Mouse (Mus musculus) forebrain, embryonic 12.5 days (tissue): Measurements from ENCODE around the gene Nol10. TPM values are rescaled to one million over a fixed set of nuclear protein-coding genes. Genes with fewer than 3 reads are reported as not detected.

Source experiments
- ATAC-seq: fragments of 200-750 bp; cut with Nextera tagmentation; 2 replicates; pipeline ENCODE4 v1.8.0; 2017; ENCODE audit warnings: moderate TSS enrichment; ENCODE audit not compliant: low FRiP score
- H3K27ac ChIP-seq: fragments of 300-500 bp; sonication (generic); 2 replicates; pipeline ENCODE4 v1.5.1; 2016; ENCODE audit warnings: mild to moderate bottlenecking
- H3K27me3 ChIP-seq: fragments of 300-500 bp; sonication (generic); 2 replicates; pipeline ENCODE4 v1.6.1; 2016; ENCODE audit warnings: mild to moderate bottlenecking
- H3K36me3 ChIP-seq: fragments of 300-500 bp; sonication (generic); replicated peaks from 2 replicates; pipeline ENCODE4 v1.6.1; 2016; ENCODE audit warnings: mild to moderate bottlenecking
- H3K4me1 ChIP-seq: fragments of 300-500 bp; sonication (generic); 2 replicates; pipeline ENCODE4 v1.6.1; 2016
- H3K4me2 ChIP-seq: fragments of 300-500 bp; sonication (generic); 2 replicates; pipeline ENCODE4 v1.6.1; 2016; ENCODE audit warnings: mild to moderate bottlenecking, moderate library complexity
- H3K4me3 ChIP-seq: fragments of 300-500 bp; sonication (generic); replicated peaks from 2 replicates; pipeline ENCODE4 v1.5.1; 2016; ENCODE audit warnings: mild to moderate bottlenecking
- H3K9ac ChIP-seq: fragments of 300-500 bp; sonication (generic); 2 replicates; pipeline ENCODE4 v1.6.1; 2016; ENCODE audit warnings: mild to moderate bottlenecking
- H3K9me3 ChIP-seq: fragments of 300-500 bp; sonication (generic); 2 replicates; pipeline ENCODE4 v1.6.1; 2016
- WGBS: fragments of 180-500 bp; shearing (Covaris S2); methylation state at CpG from one replicate; pipeline ENCODE4 v1.1.7; 2016; 5-methylcytosine and 5-hydroxymethylcytosine counted together
- polyA plus RNA-seq: library from polyadenylated mRNA; unstranded; fragments of >200 nt; fragmentation: Nextera tagmentation; extraction: Ambion mirVana; gene quantifications from 2 replicates; pipeline ENCODE4 v1.2.1, GENCODE M21; 2016

The Nol10 gene
- polyA plus RNA-seq, 1 experiment from 2014 or later = 30.7 TPM

- no peaks in the 10 kb centered on the region for H3K4me1 ChIP-seq
- H3K4me3 ChIP-seq = no peak overlapping the region
- H3K27ac ChIP-seq = no peak overlapping the region
- no peak for ATAC-seq
- WGBS = 80% methylated on average over 2 of the region's 2 CpGs
- H3K27me3 ChIP-seq = no peaks in the 10 kb centered on the region
- no peaks in the 10 kb centered on the region for H3K36me3 ChIP-seq
- no peak overlapping the region for H3K9ac ChIP-seq
- no peak overlapping the region for H3K4me2 ChIP-seq
- H3K9me3 ChIP-seq = no peaks in the 10 kb centered on the region
Measured at GRCm38 (mm10) chr12:17338338-17338737, 9.9 kb upstream of the Nol10 start.

DNA sequence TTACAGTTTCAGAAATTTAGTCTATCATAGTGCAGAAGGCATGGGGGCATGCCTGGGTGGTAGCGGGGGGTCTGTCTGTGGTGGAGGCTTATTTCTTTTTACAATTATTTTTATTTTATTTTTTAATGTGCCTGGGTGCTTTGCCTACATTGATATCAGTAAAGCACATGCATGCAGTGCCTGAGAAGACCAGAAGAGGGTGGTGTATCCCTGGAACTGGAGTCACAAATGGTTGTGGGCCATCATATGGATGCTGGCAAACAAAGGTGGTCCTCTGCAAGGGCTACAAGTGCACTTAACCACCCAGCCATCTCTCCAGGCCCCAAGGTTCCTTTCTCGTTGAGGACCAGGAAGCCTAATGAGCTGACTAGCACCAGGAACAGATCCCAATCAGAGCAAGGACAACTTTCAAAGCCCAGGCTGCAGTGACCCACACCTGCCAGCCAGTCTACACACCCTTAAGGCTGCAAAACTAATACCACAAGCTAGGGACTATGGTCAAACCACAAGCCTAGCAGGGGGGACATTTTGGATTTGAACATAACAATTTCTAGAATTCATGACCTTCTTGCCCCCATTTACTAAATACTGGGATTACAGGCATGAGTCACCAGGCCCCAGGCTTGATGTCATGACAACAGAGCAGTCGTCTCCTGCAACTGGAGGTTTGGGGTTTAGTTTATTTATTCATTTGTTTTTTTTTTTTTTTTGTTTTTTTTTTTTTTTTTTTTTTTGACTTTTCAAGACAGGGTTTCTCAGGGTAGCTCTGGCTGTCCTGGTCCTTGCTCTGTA, 8.9 kb upstream of the Nol10 start:
- H3K4me1 ChIP-seq = no peaks in the 10 kb centered on the region
- no peaks in the 10 kb centered on the region for H3K27me3 ChIP-seq
- no peak overlapping the region for H3K27ac ChIP-seq
- no peak for ATAC-seq
- 75% methylated on average over 3 of the region's 3 CpGs for WGBS
- H3K36me3 ChIP-seq = no peaks in the 10 kb centered on the region
- H3K9me3 ChIP-seq = no peaks in the 10 kb centered on the region
- no peak overlapping the region for H3K9ac ChIP-seq
- H3K4me2 ChIP-seq = no peak overlapping the region
- H3K4me3 ChIP-seq = no peak overlapping the region

DNA sequence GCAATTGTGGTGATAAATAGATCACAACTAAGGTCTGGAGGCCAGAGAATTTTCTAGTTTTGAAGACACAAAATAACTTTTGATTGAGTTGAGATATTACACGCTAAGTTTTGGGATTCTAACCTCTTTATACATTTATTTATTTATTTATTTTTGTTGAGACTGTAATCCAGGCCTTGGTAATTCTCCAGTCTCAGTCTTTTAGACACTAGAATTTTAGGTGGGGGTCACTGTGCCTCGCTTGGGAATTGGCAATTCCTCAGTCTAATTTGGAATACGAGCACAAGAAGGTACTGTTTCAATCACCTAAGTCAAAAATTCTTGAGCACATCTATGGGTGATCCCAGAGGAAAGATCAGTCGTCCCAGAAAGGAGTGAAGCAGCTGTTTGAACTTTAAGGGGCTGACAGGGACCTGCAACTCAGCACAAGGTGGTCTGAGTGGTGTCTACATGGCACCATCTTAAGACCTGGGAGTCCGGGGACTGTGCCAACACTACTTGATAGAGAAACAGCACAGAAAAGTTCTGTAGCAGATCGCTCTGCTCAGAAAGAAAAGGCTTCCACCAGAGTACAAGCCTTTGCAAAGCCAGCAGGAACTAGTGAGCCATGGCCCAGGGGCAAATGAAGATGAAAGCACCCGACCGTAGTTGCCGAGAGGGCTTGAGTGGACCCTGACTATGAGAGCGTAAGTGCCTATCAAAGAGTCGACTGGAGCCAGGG, 771 bp upstream of the Nol10 start:
- Histone ChIP-seq H3K9ac (peak overlapping the region; percentile 75), H3K4me3 (peak overlapping the region; percentile 85), H3K27ac (peak overlapping the region; percentile 50; the same call in 1 of the 2 replicates), H3K4me2 (peak overlapping the region; percentile 82), H3K4me1 (peaks cover 16% of the 10 kb centered on the region), H3K9me3 (no peaks in the 10 kb centered on the region), H3K27me3 (no peaks in the 10 kb centered on the region), H3K36me3 (peaks cover 9% of the 10 kb centered on the region; the same call in 1 of the 2 replicates)
- 34% methylated on average over 11 of the region's 11 CpGs for WGBS
- ATAC-seq = peak; percentile 52

DNA sequence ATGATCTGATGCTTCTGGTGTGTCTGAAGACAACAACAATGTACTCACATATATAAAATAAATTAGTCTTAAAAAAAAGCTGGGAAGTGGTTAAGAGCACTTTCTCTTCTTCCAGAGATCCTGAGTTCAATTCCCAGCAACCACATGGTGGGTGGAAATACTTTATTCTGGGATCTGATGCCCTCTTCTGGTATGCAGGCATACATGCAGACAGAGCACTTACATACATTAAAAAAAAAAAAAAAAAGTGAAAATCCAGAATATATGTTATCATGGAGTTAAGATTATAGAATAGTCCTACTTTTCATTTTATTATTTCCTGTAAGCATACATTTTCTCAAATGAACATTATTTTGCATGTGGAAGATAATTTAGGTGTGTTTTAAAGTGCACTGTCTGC, 1.8 kb downstream of the Nol10 start:
- Histone ChIP-seq H3K4me3 (no peak overlapping the region), H3K27ac (no peak overlapping the region), H3K9me3 (no peaks in the 10 kb centered on the region), H3K9ac (no peak overlapping the region), H3K27me3 (no peaks in the 10 kb centered on the region), H3K36me3 (peaks cover 31% of the 10 kb centered on the region), H3K4me1 (peaks cover 16% of the 10 kb centered on the region), H3K4me2 (no peak overlapping the region)
- ATAC-seq = no peak

- peaks cover 76% of the 10 kb centered on the region for H3K36me3 ChIP-seq
- ATAC-seq = no peak
Measured at GRCm38 (mm10) chr12:17356853-17357252, 8.6 kb downstream of the Nol10 start.

GRCm38 (mm10) chr12:17357795-17358194, 9.5 kb downstream of the Nol10 start:
- Histone ChIP-seq H3K27me3 (no peaks in the 10 kb centered on the region), H3K27ac (no peak overlapping the region), H3K4me1 (peaks cover 12% of the 10 kb centered on the region; the same call in 1 of the 2 replicates), H3K9me3 (no peaks in the 10 kb centered on the region), H3K9ac (no peak overlapping the region), H3K36me3 (peaks cover 81% of the 10 kb centered on the region), H3K4me2 (no peak overlapping the region), H3K4me3 (no peak overlapping the region)
- ATAC-seq = no peak
- 93% methylated on average over 5 of the region's 5 CpGs for WGBS

More at GRCm38 (mm10) chr12:17356853-17357252, 8.6 kb downstream of the Nol10 start:
- Histone ChIP-seq H3K27me3 (no peaks in the 10 kb centered on the region), H3K4me1 (peaks cover 12% of the 10 kb centered on the region; the same call in 1 of the 2 replicates), H3K4me2 (no peak overlapping the region), H3K9ac (no peak overlapping the region), H3K9me3 (no peaks in the 10 kb centered on the region), H3K27ac (no peak overlapping the region), H3K4me3 (no peak overlapping the region)
- WGBS = 88% methylated on average over 4 of the region's 4 CpGs

GRCm38 (mm10) chr12:17358981-17359380, 10.7 kb downstream of the Nol10 start:
- Histone ChIP-seq H3K4me2 (no peak overlapping the region), H3K4me1 (peaks cover 12% of the 10 kb centered on the region; the same call in 1 of the 2 replicates), H3K4me3 (no peak overlapping the region), H3K27ac (no peak overlapping the region), H3K27me3 (no peaks in the 10 kb centered on the region), H3K9me3 (no peaks in the 10 kb centered on the region), H3K9ac (no peak overlapping the region), H3K36me3 (peaks cover 82% of the 10 kb centered on the region)
- 95% methylated on average over 9 of the region's 9 CpGs for WGBS
- ATAC-seq = no peak

- H3K27ac ChIP-seq = no peak overlapping the region; the same call in 1 of the 2 replicates
Measured at GRCm38 (mm10) chr12:17360104-17360503, 11.8 kb downstream of the Nol10 start.

GRCm38 (mm10) chr12:17360650-17361049, 12.4 kb downstream of the Nol10 start:
- ATAC-seq = no peak
- Histone ChIP-seq H3K27me3 (no peaks in the 10 kb centered on the region), H3K4me1 (peaks cover 12% of the 10 kb centered on the region; the same call in 1 of the 2 replicates), H3K27ac (no peak overlapping the region), H3K36me3 (peaks cover 80% of the 10 kb centered on the region), H3K9me3 (no peaks in the 10 kb centered on the region), H3K4me2 (no peak overlapping the region), H3K9ac (no peak overlapping the region), H3K4me3 (no peak overlapping the region)
- 16% methylated on average over 4 of the region's 4 CpGs for WGBS

More at GRCm38 (mm10) chr12:17360104-17360503, 11.8 kb downstream of the Nol10 start:
- Histone ChIP-seq H3K9ac (0 out of 2 replicates have a peak overlapping the region, but pooled peaks have one; percentile 12), H3K27me3 (no peaks in the 10 kb centered on the region), H3K36me3 (peaks cover 80% of the 10 kb centered on the region), H3K4me1 (peaks cover 12% of the 10 kb centered on the region; the same call in 1 of the 2 replicates), H3K4me2 (no peak overlapping the region), H3K4me3 (no peak overlapping the region), H3K9me3 (no peaks in the 10 kb centered on the region)
- no peak for ATAC-seq
- 49% methylated on average over 9 of the region's 9 CpGs for WGBS

- Histone ChIP-seq H3K36me3 (peaks cover 70% of the 10 kb centered on the region), H3K4me2 (no peak overlapping the region), H3K9ac (no peak overlapping the region), H3K4me3 (no peak overlapping the region), H3K4me1 (peaks cover 12% of the 10 kb centered on the region; the same call in 1 of the 2 replicates), H3K27me3 (no peaks in the 10 kb centered on the region), H3K27ac (no peak overlapping the region), H3K9me3 (no peaks in the 10 kb centered on the region)
- no peak for ATAC-seq
- WGBS = 94% methylated on average over 5 of the region's 5 CpGs
Measured at GRCm38 (mm10) chr12:17362316-17362715, 14.1 kb downstream of the Nol10 start.

DNA sequence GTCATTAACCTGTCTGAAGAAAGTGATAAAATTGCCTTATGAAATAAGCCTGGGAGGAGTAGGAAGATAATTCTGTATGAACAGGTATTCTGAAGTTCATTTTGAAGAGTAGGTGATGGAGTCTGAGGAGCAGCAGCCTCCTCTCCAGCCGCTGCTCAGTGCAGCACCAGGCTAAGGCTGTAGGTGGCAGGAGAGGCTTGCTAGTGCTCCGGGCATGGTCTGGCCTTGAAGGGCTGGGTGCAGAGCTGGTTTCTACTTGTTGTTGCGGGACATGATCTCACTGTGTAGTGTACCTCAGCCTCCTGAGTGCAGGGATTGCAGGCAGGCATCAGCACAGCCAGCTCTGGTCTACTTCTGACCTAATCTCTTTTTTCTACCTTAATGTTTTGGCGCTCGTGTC, 18.7 kb downstream of the Nol10 start:
- WGBS = 79% methylated on average over 5 of the region's 5 CpGs
- peaks cover 76% of the 10 kb centered on the region for H3K36me3 ChIP-seq
- peak; percentile 39; the same call in 1 of the 2 replicates for ATAC-seq

GRCm38 (mm10) chr12:17369111-17369510, 20.9 kb downstream of the Nol10 start:
- no peak overlapping the region for H3K9ac ChIP-seq
- H3K27ac ChIP-seq = no peak overlapping the region
- no peak for ATAC-seq
- H3K27me3 ChIP-seq = no peaks in the 10 kb centered on the region
- 89% methylated on average over 3 of the region's 3 CpGs for WGBS
- peaks cover 76% of the 10 kb centered on the region for H3K36me3 ChIP-seq
- no peak overlapping the region for H3K4me3 ChIP-seq
- H3K9me3 ChIP-seq = no peaks in the 10 kb centered on the region
- H3K4me2 ChIP-seq = no peak overlapping the region
- H3K4me1 ChIP-seq = no peaks in the 10 kb centered on the region

More for the DNA sequence above, 18.7 kb downstream of the Nol10 start:
- no peaks in the 10 kb centered on the region for H3K27me3 ChIP-seq
- no peak overlapping the region for H3K9ac ChIP-seq
- H3K4me2 ChIP-seq = no peak overlapping the region
- no peak overlapping the region for H3K27ac ChIP-seq
- no peak overlapping the region for H3K4me3 ChIP-seq
- H3K4me1 ChIP-seq = no peaks in the 10 kb centered on the region
- H3K9me3 ChIP-seq = no peaks in the 10 kb centered on the region
